Mouse (Mus musculus): ENCODE results near the gene Gak. TPM values are rescaled to one million over a fixed set of nuclear protein-coding genes. Genes with fewer than 3 reads are reported as not detected.
"Not testable (repeated sequence)": the region's sequence is repeated elsewhere in the genome, so short reads cannot be mapped to it uniquely, and the experiment has no call there.

The Gak gene
- total RNA-seq, 2 experiments from 2014 or later, result 93.4 to 97.9 TPM

DNA sequence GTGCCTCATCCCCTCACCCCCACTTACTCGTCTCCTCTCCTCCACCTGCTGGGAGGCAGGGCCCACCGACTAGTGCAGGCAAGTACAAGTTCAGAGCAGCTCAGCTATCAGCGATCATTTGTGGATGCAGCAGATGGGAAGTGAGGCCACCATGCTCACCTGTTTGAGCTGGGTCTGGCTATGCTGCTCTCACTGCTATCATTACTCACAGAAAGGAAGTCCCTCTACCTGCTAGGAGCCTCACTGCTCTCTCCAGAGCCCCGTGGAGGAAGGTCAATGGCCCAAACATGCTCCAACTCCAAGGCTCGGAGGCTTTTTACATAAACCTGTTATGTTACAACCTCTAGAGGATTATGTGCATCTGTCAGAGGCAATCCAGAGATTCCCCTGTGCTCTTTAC is 27.9 kb upstream of the Gak start:
- DNase-seq (ENCODE audit: low spot score in 2 of 2), result no peak

GRCm38 (mm10) chr5:108655891-108656650 is 26.5 kb upstream of the Gak start:
- no peak for DNase-seq (ENCODE audit: low spot score in 2 of 2)

- no peak for DNase-seq (ENCODE audit: low spot score in 2 of 2)
Observed at GRCm38 (mm10) chr5:108655381-108655780, 25.8 kb upstream of the Gak start.

DNA sequence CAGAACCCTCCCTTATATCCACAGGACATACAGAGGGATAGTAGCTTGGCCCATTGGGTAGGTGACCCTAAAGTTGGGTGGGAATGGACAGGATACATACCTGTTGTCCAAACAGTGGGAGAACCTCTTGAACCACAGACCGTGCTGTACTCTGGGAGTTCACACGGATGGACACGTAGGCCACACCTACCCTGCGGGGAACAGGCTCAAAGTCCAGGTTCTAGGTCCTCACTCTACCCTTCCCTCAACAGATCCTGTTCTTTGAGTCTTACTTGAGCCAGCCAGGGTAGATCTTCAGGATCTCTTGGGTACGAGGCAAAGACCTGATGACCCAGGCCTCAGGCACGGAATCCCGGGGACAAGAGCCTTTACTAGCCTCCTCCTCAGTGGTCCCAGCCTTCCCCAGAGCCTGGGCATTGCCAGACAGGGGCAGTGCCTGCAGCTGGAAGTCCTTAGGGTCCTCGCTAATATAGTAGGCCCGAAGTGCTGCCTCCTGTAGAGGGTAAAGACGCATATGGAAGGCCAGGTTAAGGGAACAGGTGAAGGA is 25.0 kb upstream of the Gak start:
- no peak for DNase-seq (ENCODE audit: low spot score in 2 of 2)

GRCm38 (mm10) chr5:108653341-108653740 is 23.8 kb upstream of the Gak start:
- DNase-seq (ENCODE audit: low spot score in 2 of 2), result no peak

DNA sequence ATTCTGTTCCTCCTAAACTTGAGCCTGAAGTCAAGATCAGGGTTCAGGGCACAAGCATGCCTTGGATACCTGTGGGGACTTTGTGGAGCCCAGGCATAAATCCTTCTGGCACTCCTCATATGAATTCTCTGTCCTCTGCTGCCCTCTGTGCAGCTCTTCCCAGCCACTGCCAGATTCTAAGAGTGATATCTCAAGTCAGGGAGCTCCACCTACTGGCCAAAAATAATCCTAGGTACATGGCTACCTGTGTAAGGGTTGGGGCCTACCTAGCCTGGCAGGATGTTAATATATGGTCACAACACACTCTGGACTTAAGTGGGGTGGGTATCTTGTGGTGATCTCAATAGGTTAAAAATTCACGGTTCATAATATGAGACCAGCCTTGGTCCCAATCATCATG is 22.3 kb upstream of the Gak start:
- peak in 1 of 2 experiments; percentile 64 for DNase-seq (ENCODE audit: low spot score in 2 of 2)

GRCm38 (mm10) chr5:108651136-108651720 is 21.7 kb upstream of the Gak start:
- DNase-seq (ENCODE audit: low spot score in 2 of 2), result no peak

DNA sequence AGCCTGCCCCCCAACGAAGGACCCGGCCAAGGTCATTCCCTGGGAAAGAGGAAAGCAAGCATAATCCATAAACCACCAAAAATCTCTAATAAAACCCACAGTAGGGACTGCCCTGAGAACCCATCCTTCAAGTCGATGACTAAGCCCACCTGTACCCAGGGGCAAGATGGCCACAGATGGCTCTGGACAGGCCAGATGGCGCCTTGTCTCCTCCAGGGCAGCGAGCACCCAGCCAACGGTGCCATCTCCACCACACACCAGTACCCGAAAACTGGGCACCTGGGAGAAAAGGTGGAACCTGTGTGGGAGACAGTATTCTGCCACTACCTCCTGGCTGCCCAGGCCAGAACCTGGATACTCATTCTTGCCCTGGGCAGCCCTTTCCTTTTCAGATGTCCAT is 20.8 kb upstream of the Gak start:
- no peak for DNase-seq (ENCODE audit: low spot score in 2 of 2)

DNA sequence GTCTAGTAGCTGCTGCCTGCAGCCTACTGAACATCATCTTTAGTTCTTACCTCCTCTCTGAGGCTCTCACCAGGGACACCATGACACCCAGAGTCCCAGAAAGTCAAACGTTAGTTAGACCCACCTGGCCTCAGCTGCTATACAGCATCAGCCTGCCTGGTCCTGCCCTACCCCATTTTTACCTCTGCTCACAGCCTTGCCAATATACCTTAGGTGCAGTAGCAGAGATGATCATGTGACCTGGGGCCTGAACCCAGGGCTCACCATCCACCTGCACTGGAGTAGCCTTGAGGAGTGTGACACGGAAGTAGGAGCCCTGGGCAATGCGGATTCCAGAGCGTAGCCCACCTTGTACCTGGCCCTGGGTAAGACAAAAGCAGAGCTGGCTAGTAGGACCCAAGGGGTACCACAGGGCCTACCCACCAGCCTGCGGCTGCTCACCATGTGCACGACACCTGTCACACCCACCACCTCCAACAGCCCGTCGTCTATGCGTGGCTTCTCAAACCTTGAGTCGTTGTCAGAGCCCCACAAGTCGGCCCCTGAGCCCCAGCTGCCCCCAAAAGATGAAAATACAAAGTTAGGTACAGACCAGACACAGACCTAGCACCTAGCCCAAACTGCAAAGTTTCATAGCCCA is 19.5 kb upstream of the Gak start:
- DNase-seq (ENCODE audit: low spot score in 2 of 2), result no peak

GRCm38 (mm10) chr5:108647820-108648465 is 18.4 kb upstream of the Gak start:
- DNase-seq (ENCODE audit: low spot score in 2 of 2), result no peak

- DNase-seq (ENCODE audit: low spot score in 2 of 2), result no peak
Observed at GRCm38 (mm10) chr5:108647311-108647710, 17.8 kb upstream of the Gak start.

- no peak for DNase-seq (ENCODE audit: low spot score in 2 of 2)
Observed at GRCm38 (mm10) chr5:108646343-108646660, 16.7 kb upstream of the Gak start.

DNA sequence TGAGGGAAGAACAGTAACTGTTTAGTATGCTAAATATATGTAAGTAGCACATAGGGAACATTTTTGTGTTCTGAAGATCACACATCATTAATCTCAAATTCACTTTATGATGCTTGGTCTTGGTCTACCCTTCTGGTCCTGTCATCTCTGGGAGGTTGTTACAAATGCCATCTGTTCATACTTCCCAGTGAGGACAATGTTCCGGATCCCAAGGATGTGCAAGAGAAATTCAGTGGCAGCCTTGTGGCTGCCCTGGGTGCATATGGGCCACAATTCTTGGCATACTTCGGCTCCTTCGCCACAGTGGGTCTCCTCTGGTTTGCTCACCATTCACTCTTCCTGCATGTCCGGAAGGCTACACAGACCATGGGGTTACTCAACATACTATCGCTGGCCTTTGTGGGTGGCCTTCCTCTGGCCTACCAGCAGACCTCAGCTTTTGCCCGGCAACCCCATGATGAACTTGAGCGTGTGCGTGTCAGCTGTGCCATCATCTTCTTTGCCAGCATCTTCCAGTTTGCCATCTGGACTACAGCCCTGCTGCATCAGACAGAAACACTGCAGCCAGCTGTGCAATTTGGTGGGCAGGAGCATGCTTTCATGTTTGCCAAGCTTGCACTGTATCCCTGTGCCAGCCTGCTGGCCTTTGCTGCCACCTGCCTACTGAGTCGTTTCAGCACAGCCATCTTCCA is 16.2 kb upstream of the Gak start:
- peak; percentile 24 to 49 for DNase-seq (ENCODE audit: low spot score in 2 of 2)

DNA sequence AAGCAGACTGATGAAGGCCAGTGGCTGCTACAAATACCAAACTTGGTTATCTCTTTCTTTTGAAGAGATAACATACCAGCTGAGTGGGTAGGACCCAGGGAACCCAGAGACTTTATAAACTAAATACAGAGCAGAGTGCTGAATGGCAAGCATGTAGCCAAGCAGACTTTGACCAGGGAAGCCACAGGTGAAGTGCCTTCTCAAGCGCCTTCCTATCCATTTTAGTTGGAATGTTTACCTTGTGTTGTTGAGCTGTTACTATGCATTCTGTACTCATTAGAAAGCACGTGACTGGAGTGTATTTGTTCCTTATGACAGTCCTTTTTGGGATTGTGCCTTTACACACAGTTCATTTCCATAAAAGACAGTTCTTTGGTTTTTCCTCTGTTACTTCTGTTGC is 14.1 kb upstream of the Gak start:
- DNase-seq (ENCODE audit: low spot score in 2 of 2), result no peak

GRCm38 (mm10) chr5:108636172-108636571 is 6.6 kb upstream of the Gak start:
- no peak for DNase-seq (ENCODE audit: low spot score in 2 of 2)

- not testable (repeated sequence) for DNase-seq (ENCODE audit: low spot score in 2 of 2)
Observed at GRCm38 (mm10) chr5:108634088-108634487, 4.5 kb upstream of the Gak start.

GRCm38 (mm10) chr5:108633676-108634075 is 4.1 kb upstream of the Gak start:
- DNase-seq (ENCODE audit: low spot score in 2 of 2), result no peak

DNA sequence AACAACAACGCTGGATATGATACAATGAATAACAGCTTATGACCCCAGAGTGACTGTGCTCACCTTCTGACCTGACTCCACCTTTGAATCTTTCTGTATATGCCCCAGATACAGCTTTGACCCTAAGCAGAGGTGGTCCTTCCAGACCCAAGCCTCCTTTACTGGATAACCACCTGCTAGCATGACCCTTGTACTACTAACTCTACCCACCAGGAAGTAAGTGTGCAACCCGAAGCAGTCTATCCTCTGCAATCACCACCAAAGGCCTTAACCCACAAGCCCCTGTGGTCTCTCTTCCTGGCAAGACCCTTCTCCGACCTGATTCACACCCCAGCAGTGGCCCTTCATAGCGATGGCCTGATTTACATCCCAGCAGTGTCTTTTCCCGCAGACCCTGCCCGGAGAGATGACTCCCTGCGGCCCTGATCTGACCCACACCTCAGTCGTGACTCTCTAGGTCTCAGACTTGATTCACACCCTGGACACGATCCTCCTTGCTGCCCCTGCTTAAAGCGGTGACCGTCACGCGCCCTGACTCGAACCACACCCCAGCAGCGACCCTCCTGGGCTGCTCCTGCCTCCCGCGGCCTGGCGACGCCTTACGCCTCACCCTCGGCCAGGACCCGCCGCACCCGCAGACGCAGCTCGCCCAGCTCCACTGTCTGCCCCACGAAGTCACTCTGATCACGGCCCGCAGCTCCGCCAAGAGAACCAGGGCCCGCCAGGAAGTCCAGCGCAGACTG is 493 bp downstream of the Gak start:
- no peak for DNase-seq (ENCODE audit: low spot score in 2 of 2)

DNA sequence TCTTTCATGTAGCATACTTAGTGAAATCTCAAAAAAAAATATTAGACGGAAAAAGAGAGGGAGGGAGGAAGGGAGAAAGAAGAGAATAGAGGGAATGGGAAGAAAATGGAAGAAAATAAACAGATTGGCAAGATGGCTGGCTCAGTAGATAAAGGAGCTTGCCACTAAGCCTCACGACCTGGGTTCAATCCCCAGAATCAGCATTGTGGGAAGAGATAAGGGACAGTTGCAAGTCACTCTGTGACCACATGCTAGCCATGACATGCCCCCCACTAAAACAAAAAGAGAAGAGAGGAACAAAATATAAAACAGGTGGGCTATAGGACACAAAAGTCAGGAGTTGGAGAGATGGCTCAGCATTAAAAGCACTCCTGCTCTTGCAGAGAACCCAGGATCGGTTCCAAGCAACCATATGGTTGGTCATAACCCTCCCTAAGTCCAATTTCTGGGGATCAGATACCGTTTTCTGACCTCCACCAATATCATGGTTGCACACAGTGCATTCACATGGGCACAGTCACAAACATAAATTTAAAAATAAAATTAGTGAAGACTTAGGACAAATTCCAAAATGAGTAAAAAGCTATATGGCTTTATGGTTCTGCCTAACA is 3.4 kb downstream of the Gak start:
- no peak for DNase-seq (ENCODE audit: low spot score in 2 of 2)

DNA sequence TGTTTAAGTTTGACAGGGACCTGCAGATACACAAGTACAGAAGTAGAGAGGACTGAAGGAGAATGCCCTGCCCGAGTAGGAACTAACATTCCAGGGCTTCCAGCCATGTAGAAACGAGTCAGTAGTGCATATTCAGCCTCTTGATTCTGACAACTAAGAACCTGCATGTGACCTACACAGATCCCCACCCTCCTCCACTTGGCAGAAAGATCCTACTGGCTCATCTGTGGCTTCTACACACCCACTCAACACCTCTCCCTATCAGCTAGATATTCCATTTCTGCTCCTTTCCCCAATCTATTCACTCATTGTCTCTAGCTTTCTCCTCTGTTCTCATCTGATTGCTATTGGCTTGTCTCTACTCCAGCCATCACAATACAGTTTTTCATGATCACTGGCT is 7.7 kb downstream of the Gak start:
- no peak for DNase-seq (ENCODE audit: low spot score in 2 of 2)

Data from layer of hippocampus, postnatal 14 days (tissue).